Mouse (Mus musculus) ovary, postnatal 14 days (tissue): ENCODE measurements around the gene Ndufa7.
A peak's percentile ranks its signal among the peaks of the same experiment; 100 is the strongest.
"Not testable (repeated sequence)": the region's sequence is repeated elsewhere in the genome, so short reads cannot be mapped to it uniquely, and the experiment has no call there.

Experiments
- DNase-seq: peaks from one replicate; pipeline ENCODE4 v3.0.0; 2022; ENCODE audit warnings: low spot score

The Ndufa7 gene

DNA sequence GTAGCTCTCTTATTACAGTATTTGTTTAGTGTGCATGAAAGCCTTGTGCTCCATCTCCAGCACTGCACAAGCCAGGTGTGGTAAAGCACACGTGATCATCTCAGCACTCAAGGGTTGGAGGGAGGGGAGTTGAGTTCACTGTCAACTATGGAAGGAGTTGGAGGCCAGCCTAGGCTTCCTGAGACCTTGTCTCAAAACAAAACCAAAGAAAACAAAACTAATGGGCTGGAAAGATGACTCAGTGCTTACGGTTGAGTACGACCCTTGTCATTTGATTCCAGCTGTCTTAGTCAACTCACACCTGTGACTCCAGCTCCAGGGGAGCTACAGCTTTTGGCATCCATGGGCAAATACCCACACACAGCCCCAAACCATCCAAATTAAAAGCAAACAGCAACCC lies 11.9 kb upstream of the Ndufa7 start:
- DNase-seq: no peak

DNA sequence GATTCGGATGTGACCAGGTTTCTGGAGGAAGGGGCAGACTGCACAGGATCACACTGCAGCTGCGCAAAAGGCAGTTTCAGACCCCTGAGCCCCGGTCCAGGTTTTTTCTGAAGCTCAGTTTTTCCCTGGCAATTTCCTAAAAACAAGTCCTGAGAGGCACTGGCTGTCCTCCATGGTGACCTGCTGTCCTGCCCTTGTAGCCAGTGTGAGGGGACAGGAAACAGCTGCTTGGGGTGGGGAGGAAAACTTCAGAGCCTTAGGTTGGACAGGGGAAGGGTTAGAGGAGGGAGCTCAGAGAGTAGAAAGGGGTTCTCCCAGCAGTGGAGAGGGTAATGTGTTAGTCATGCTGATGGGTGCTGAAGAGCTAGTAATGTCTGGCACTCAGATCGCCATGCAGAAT lies 11.4 kb upstream of the Ndufa7 start:
- DNase-seq: no peak

DNA sequence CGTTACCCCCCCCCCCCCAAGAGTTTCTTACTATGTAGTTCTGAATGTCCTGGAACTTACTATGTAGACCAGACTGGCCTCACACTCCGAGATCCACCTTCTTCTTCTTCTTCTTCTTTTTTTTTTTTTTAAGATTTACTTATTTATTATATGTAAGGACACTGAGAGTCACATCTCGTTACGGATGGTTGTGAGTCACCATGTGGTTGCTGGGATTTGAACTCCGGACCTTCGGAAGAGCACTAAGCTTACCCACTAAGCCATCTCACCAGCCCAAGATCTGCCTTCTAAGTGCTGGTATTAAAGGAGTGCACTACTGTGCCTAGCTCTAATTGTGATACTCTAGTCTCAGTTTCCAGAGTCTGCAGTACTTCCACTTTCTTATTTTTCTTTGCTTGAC lies 9.0 kb upstream of the Ndufa7 start:
- DNase-seq: no peak

DNA sequence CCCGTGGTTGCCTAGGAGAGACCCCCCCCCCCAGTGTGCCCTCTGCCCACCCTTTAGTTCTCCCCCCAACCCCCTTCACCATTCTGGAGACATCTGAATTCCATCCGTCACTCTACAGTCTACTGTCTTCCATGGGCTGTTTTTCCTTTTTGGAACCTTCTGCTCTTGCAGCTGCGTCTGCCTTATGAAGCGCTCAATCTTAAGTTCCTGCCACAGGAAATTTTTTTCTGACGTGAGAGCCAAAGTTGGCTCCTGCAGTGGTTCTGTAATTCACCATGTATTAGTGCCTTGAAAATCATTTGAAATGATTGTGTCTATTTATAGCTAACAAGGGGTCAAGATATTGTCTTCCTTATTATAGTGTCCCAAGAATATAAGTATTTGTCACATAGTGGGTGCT lies 7.8 kb upstream of the Ndufa7 start:
- no peak for DNase-seq

DNA sequence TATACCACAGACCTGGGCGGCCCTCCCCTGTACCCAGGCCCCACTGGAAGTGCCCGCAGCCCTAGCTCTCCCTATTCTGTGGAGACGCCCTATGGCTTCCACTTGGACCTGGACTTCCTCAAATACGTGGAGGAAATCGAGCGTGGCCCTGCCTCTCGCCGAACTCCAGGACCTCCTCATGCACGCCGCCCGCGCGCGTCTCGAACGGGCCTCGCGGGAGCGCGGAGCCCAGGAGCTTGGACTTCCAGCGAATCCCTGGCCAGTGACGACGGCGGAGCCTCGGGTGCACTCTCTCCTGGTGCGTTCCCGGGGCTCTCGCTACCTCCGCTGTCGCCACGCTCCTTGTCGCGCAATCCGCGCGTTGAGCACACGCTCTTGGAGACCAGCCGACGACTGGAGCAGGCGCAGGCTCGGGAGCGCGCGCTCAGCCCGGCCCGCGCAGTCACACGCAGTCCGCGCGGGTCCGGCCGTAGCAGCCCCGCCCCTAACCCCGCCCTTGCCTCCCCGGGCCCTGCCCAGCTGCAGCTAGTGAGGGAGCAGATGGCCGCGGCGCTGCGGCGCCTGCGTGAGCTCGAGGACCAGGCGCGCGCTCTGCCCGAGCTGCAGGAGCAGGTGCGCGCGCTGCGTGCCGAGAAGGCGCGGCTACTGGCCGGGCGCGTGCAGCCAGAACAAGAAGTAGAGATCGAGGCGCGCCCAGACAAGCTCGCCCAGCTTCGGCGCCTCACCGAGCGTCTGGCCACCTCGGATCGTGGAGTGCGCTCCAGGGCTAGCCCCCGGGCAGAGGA lies 7.0 kb upstream of the Ndufa7 start:
- peak; percentile 76 for DNase-seq

DNA sequence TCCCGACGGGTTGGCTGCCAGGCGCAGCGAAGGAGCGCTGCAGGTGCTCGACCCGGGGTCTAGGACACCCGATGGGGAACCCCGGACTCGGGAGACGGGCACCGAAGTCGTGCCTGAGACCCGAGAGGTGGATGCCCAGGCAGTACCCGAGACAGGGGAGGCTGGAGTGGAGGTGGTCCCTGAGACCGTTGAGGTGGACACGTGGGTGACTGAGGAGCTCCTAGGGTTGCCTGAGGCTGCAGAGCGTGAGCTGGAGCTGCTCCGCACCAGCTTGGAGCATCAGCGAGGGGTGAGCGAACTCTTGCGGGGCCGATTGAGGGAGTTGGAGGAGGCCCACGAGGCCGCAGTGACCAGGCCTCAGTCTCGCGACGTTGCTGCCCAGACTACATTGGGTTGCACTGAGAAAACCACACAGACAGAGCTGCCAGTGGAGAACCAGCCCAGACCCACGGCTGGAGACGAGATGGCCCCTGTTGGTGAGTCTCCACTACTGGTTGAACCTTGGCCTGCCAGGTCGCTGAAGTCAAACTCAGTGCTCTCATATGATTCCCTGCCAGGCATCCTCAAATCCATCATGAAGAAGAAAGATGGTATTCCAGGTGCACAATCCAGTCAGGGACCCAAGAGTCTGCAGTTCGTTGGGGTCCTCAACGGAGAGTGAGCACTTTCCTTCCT lies 6.3 kb upstream of the Ndufa7 start:
- peak; percentile 37 for DNase-seq

DNA sequence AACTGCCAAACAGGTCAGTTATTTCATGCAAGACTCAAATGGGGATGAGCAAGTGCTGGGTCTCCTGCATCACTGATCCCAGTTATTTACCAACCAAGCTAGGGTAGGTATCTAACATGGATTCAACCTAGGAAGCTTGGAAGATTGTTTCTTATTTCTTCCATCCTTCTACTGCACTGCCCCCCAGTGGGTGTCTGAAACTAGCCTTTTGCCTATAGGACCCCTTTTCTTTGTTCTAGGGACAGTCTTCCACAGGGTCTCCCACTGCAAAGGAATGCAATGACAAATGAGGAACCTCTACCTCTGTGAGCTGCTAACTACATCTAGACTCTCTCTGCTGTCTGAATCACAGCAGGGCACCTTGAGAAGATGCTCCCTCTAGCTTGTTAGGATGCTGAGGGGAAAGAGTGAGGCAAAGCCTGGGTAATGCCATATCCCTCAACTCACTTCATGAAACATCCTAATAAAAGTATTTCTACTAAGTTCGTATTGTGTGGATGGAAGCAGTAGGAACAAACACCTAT lies 1.9 kb upstream of the Ndufa7 start:
- DNase-seq: no peak

DNA sequence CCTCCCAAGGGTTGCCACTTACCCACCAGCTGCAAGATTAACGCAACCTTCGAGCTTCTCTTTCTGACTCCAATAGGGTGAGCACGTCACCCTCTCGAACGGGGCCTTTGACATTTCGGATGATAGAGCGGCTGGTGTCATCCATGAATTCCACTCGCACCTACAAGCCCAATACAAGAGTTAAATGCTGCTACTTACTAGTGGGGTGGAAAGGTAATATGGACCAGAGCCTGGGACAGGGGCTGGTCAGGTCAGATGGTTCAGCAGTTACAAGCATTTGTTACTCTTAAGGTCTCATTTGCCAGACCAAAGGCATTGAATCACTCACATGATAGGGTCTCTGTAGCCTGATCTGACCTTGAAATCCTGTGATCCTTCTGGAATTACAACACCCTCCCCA lies 1.2 kb upstream of the Ndufa7 start:
- not testable (repeated sequence) for DNase-seq

DNA sequence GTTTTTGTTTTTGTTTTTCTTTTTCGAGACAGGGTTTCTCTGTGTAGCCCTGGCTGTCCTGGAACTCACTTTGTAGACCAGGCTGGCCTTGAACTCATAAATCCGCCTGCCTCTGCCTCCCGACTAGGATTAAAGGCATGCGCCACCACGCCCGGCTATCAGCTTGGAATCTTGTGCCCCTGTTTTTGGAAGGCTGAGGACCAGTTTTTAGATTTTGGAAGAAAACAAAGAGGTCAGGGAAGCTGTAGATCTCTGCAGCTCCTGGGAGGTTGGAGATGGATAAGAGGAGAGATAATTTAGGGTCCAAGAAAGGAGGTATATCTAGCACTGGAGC lies 592 bp downstream of the Ndufa7 start:
- DNase-seq: not testable (repeated sequence)

DNA sequence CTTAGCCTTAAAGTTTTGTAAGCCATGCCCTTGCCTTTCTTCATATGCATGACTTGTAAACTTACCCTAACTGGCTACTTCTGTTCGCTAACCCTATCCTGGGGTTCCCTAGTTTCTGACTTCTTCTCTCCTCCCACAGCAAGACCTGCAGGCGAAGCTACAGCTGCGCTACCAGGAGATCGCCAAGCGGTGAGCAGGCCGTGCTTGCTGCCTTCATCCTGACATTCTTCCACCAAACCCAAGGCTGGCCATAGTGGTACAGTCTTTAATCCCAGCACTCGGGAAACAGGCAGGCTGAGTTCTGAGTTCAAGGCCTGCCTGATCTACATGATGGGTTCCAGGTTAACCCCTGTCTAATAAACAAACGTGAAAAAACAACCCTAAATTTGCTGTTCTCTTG lies 1.1 kb downstream of the Ndufa7 start:
- DNase-seq: no peak

DNA sequence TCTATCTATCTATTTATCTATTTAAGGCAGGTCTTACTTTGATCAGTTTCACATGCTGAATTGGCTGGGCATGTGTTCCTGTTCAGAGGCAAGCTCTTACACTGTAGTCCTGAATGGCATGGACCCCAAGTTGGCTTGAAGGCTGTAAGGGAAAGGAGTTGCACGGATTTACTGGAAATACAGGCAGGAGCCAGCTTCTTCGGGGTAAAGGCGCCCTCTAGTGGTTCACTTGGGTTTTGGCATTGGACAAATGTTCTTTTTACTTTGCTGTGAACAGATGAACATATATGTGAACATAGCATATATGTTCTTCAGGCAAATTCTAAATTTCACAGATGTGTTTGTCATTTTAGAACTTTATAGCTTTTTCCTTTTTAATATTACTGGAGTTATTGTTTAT lies 2.5 kb downstream of the Ndufa7 start:
- peak; percentile 64 for DNase-seq

DNA sequence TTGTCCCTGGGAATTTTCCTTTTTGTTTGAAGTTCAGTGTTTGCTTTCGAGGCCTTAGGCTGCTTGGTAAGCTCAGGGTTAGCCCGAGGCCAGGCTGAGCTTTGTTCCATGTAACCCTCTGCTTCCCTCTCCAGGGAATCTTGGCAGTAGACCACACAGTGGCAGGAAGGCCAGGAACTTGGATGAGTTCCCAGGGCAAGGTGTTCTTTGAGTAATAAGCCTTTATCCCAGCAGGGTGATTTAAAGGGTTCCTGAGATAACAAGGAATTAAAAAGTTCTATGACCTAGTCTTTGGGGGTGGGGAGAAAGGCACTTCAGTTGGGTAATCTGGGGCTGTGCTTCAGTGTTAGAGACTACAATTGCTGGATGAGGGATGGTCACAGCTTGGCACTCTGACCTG lies 4.5 kb downstream of the Ndufa7 start:
- DNase-seq: peak; percentile 63

DNA sequence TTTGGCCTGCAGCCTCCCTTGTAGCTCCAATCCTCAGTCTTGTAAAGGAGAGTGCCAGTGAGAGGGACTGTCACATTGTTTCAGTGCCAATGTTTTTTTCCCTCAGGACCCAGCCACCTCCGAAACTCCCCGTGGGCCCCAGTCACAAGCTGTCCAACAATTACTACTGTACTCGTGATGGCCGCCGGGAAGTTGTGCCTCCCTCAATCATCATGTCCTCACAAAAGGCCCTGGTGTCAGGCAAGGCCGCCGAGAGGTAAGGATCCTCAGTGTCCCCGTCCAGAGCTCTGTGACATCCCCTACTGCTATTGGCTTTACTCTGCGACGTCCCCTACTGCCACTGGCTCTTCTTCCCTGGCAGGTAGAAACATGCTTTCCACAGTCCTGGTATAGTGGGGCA lies 5.2 kb downstream of the Ndufa7 start:
- no peak for DNase-seq

DNA sequence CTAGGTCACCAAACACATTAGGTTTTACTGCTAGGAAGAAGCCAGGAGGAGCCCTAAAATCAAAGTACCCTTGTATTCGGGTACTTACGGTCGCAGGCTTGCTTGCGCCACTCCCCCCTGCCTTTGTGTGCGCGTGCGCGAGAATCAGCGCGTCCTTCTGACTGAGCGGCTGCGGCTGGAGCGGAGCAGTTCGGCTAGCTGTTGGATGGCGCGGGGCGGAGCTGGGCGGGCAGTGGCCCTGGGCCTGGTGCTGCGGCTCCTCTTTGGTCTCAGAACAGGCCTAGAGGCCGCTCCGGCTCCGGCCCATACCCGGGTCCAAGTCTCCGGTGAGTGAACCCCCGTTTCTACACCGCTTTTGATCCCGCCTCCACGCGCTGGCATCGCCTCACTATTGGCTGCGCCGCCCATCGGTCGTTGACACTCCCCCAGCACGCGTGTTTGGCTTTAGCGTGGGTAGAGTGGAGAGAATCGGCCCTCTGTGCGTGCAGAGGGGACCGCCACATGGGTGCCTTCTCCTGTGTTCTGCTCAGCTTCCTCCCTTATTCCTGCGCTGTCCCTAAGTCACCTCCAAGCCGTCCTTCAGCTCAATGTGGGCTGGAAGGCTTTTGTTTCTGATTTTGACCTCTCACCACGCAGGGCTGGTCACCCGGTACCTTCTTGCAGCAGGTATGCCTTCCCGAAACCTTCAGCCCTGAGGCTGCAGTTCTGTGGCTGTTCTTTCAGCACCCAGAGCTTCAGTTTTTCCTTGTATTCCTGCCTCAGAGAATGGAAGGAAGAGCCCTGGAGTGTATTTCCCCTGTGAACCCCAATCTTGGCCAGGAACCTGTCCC lies 18.8 kb downstream of the Ndufa7 start, which contains the start of gene Cd320:
TSS of gene Cd320 (plus strand) at position 126 of the 830 bp plus-strand sequence.
- DNase-seq: peak; percentile 84

DNA sequence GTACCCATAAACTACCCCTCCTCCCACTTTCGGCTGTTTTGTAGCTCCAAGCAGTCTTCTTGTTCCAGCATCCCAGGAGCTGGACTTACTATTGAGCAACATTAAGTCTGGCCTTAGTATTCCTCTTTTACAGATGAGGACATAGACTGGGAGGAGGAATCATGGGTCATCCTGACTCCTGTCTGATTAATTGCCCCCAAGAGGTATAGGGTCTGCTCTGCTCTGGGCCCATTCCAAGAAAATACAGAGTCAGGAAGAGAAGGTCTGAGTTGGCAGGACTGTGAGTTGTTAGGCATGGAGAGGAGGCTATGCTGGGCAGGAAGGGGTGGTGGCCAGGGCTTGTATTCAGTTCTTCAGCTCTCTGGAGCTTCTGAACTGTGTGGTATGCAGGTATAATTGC lies 19.8 kb downstream of the Ndufa7 start:
- no peak for DNase-seq

DNA sequence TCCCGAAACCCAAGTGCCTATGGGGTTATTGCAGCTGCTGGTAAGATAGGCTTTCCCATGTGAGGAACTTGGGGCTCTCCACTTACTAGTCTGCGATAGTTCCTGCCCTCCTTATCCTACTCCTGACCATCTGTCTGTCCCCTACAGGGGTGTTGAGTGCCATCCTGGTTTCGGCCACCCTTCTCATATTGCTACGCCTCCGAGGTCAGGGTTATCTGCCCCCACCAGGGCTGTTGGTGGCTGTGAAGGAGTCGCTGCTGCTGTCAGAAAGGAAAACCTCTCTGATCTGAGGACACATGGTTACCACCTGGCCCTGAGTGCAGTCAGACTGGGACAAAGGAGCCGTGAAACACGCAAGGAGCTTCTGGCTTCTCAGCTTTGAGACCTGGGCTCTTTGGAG lies 23.8 kb downstream of the Ndufa7 start:
- DNase-seq: no peak

DNA sequence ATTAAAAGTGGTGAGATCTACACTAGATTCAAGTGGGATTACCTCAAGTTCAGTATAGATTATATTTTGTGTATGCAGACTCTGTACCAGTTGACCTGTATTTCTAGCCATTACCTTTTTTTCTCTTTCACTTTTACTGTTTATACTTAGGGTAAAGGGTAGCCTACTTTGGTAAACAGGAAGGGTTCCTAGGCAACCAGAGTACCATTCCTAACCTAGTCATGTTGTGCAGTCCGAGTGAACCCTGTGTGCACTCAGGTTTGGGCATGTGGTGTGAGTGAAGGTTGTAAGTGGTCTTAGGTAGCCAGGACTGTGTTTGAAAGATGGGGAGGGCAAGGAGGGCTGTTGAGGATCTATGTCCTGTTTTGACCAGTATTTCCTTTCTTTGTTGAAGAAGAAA lies 27.0 kb downstream of the Ndufa7 start:
- no peak for DNase-seq

DNA sequence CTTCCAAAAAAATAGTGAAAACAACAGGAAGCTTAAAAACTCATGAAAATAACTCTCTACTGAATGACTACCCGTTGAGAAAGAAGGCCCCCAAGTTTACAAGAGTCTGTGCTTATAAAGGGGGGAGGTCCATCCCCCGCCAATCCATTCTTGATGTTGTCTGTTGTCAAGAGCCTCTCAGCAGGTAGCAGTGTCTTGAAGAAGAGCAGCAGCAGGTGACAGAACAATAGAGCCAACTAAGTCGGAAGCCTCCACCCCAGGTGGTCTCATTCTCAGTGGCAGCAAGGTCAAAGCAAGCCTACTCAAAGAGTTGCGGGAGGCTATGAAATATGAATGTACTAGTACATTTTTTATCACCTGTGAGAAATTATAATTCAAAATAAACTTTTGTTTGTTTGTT lies 33.4 kb downstream of the Ndufa7 start:
- no peak for DNase-seq

DNA sequence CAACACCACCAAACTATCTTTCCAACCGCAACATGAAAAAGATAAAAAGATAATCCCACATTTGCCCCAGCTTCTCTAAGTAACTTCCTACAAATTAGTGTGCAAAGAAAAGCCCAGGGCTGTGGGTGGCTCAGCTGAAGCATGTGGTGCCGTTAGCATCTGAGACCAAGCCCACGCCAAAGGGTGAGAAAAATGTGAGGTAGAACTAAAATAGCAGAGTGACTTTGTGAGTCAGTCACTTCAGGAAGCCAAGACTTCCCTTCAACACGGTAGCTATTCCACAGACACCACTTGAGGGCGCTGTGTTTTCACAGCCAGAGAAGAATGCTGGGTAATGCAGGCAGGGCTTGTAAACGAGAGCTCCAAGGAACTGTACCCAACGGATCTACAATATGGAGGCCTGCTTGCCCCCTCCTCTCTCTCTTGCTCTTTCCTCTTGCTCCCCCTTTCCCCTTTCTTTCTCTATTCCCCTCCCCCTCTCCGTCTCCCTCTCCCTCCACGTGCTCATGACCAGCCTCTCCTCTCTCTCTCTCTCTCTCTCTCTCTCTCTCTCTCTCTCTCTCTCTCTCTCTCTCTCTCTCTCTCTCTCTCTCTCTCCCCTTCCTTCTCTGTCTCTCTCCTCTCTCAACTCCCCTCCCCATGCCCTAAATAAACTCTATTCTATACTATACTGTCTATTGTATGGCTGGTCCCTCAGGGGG lies 41.1 kb downstream of the Ndufa7 start:
- no peak for DNase-seq

DNA sequence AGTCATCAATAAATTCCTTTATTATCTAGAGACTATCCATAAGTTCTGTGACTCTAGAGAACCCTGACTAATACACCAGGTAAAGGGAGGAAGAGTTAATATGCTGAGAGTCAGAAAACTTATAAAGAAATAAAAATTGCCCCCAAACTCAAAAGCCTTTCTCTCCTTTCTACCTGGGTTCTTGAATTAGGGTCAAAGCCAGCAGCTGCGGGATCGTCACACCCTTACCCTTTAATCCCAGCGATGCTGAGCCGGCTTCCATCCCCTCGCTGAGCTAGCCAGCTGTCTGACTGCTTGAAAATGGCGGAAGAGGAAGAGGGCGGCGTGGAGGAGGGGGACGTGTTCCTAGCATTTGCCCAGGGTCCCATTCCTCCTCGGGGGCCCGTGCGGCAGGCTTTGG lies 49.2 kb downstream of the Ndufa7 start, which contains the start of gene Gm7029:
TSS of gene Gm7029 (plus strand) at position 301 of the 400 bp plus-strand sequence.
- not testable (repeated sequence) for DNase-seq

DNA sequence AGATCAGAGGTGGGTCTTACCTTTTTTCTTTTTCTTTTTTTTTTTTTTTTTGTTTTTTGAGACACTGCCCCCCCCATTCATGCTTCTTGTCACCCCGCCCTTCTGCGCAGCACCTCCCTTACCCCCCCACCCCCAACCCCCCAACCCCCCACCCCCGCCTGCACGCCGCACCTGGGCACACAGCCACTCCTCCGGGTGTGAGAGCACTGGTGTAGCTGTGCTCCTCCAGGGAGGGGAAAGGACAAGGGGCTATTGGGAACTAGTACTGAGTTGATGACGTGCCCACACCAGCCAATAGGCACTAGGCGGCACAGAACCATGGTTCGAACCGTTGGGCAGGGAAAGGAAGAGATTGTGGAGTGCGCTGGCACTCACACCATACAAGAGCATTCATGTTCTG lies 50.0 kb downstream of the Ndufa7 start:
- no peak for DNase-seq

DNA sequence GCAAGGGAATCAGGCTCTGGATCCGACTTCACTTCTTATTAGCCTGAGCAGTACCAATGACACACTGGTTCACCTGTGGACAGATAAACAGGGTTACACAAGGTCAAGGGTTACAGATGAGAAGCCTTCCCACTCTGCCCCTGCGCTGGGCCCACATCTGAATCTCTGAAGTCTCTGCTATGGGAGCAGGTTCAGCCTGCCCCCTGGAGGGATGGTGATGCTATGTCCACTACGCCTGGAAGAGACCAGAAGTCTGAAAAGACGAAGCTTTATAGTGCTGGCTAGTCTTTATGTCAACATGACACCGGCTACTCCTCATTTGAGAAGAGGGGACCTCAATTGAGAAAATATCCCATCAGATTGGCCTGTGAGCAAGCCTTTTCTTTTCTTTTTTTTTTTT lies 51.4 kb downstream of the Ndufa7 start:
- DNase-seq: not testable (repeated sequence)
